8 mouse cellular contexts compared by ENCODE assay signal in the genomic region with DNA sequence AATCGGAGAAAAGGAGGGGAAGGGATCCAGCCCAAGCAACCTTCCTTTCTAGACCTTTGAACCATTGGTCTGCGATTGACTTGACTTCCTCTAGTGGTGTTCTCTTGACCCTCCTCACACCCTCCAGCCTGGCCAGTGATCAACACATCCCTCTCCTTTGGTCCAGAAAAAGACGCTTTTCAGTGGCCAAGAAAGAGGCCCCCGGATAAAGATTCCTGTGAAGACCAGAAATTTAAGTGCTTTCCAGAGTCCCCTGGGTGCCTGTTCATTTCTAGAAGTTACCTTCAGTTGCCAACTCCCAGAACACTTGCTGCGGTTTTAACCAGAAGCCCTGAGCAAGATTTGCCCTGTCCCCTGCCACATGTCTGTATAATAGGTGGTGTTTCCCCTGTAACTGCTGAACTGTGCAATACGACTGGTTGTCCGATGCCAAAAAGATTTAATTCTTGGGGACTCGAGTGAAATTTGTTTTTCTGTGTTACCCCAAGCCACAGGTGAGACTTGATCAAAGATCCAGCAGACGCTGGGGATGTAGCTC. TPM values are rescaled to one million over a fixed set of nuclear protein-coding genes. Genes with fewer than 3 reads are reported as not detected.
A peak's percentile ranks its signal among the peaks of the same experiment; 100 is the strongest.
DNase-seq lines count a peak whose midpoint lies in the region; ATAC-seq and TF ChIP-seq lines count a peak whose summit lies in the region.
"Not testable (repeated sequence)": the region's sequence is repeated elsewhere in the genome, so short reads cannot be mapped to it uniquely, and the experiment has no call there.

TSS of gene Bud23 (minus strand) at position 51 of the 538 bp plus-strand sequence.

- in situ Hi-C loops in ES-E14 (cut with MboI; ENCODE audit: low sequenced_read_pairs in 2 of 2, unreplicated experiment in 2 of 2) = not testable (repeated sequence)

- not testable (repeated sequence) for H3K4me1 ChIP-seq in ES-E14 (ENCODE audit: control insufficient read depth in 2 of 2, insufficient read depth in 2 of 2, low read length in 2 of 2, poor library complexity in 1 of 2); kidney, adult 2 months (ENCODE audit: control insufficient read depth, insufficient read depth, low read length)
- H3K4me1 ChIP-seq in embryonic facial prominence, embryonic 10.5 days = peaks cover 24% of the 10 kb centered on the region

- not testable (repeated sequence) for DNase-seq in ES-E14 (ENCODE audit: low read depth, low spot score); embryonic facial prominence, embryonic 10.5 days (ENCODE audit: low spot score); gastrocnemius, adult 8-10 months (ENCODE audit: low spot score in 2 of 2); heart, postnatal 10 days; left cerebral cortex, postnatal 4 days
- DNase-seq in kidney, adult 2 months = peak; percentile 26

- 79% methylated on average over 9 of the region's 9 CpGs for WGBS in embryonic facial prominence, embryonic 10.5 days
- WGBS in kidney, adult 2 months = 57% methylated on average over 9 of the region's 9 CpGs
- 77% methylated on average over 7 of the region's 9 CpGs for WGBS in macrophage (ENCODE audit: missing documents)

- H3K27me3 ChIP-seq in embryonic facial prominence, embryonic 10.5 days (replicated peaks; ENCODE audit: low read depth, poor library complexity, severe bottlenecking); kidney, adult 2 months (replicated peaks; ENCODE audit: control insufficient read depth, insufficient read depth, low read length): not testable (repeated sequence)

- TF ChIP-seq CTCF in kidney, adult 2 months (conservative IDR thresholded peaks at IDR 0.05; ENCODE audit: insufficient read depth, insufficient read length, low read depth, low read length) = not testable (repeated sequence)

- ATAC-seq in neutrophil, adult 5-6 weeks (ENCODE audit: extremely low read depth, insufficient number of reproducible peaks, low FRiP score, poor library complexity, severe bottlenecking) = not testable (repeated sequence)

- H3K4me3 ChIP-seq in ES-E14 (ENCODE audit: insufficient read depth in 1 of 2, low read depth in 1 of 2, low read length in 2 of 2, poor library complexity in 1 of 2, severe bottlenecking in 1 of 2) (peak within 1 kb of the TSS; percentile 90 to 99), macrophage (ENCODE audit: inconsistent target) (peak within 1 kb of the TSS; percentile 92)
- H3K4me3 ChIP-seq in embryonic facial prominence, embryonic 10.5 days = peak within 1 kb of the TSS; percentile 85
- H3K4me3 ChIP-seq in kidney, adult 2 months (ENCODE audit: insufficient read depth, low read depth, low read length) = peak within 1 kb of the TSS; percentile 96

- not testable (repeated sequence) for TF ChIP-seq POLR2A in kidney, adult 2 months (IDR thresholded peaks at IDR 0.05; ENCODE audit: low read depth, low read length)

- H3K9me3 ChIP-seq in ES-E14 (ENCODE audit: control insufficient read depth, insufficient read depth, low read depth, low read length); embryonic facial prominence, embryonic 10.5 days: not testable (repeated sequence)

- not testable (repeated sequence) for H3K27ac ChIP-seq in ES-E14 (ENCODE audit: insufficient read depth, low read depth, low read length, poor library complexity, severe bottlenecking); macrophage
- H3K27ac ChIP-seq in embryonic facial prominence, embryonic 10.5 days (replicated peaks) = peak within 1 kb of the TSS; percentile 84
- H3K27ac ChIP-seq in kidney, adult 2 months (ENCODE audit: insufficient read depth, low read depth, low read length) = peak within 1 kb of the TSS; percentile 81

- H3K9ac ChIP-seq in ES-E14 (ENCODE audit: insufficient read depth, low read depth, low read length, poor library complexity, severe bottlenecking) = peak within 1 kb of the TSS; percentile 80

- not testable (repeated sequence) for H3K36me3 ChIP-seq in ES-E14 (ENCODE audit: control insufficient read depth, insufficient read depth, low read length, poor library complexity, severe bottlenecking); kidney, adult 2 months (ENCODE audit: control insufficient read depth, insufficient read depth, low read length); macrophage (ENCODE audit: inconsistent target)
- peaks cover 58% of the 10 kb centered on the region for H3K36me3 ChIP-seq in embryonic facial prominence, embryonic 10.5 days (replicated peaks)

- peaks cover 23% of the 10 kb centered on the region; the same call in 1 of the 2 replicates for H3K79me2 ChIP-seq in macrophage (ENCODE audit: inconsistent target)

- intact Hi-C loops in heart, postnatal 10 days (cut with DNase I) = loop anchor here (2.0 kb wide), 1 partner anchor 50 kb away; no protein-coding TSS in a partner anchor
- intact Hi-C loops in left cerebral cortex, postnatal 4 days (cut with DNase I) = not testable (repeated sequence)

RNA-seq across cellular contexts. Expression of gene Bud23, which starts in this region (rescaled TPM):
- total RNA-seq in ES-E14 (2012; rRNA removed) = 110 and 112 TPM in 2 replicates
- 190 and 194 TPM in 2 replicates for polyA plus RNA-seq in embryonic facial prominence, embryonic 10.5 days (2016; fragmentation: Nextera tagmentation; extraction: Ambion mirVana)
- total RNA-seq in gastrocnemius, adult 8-10 months (2022) = 10 to 100 TPM; 25.7 to 36.4 (median 29.8) TPM
- total RNA-seq in heart, postnatal 10 days (2021) = 10 to 100 TPM; 23.7 to 27.6 TPM
- 50.4 and 50.7 TPM in 2 replicates for polyA plus RNA-seq in kidney, adult 2 months (2012; rRNA removed)
- 10 to 100 TPM; 51.7 to 52.1 TPM for total RNA-seq in left cerebral cortex, postnatal 4 days (2021)
- 100 to 1,000 TPM in 18 of 26 experiments, 10 to 100 TPM in 8; 57.5 to 179 (median 125) TPM for total RNA-seq in macrophage (2018; cell fraction: chromatin; rRNA removed)
- 10 to 100 TPM; 15.9 to 30.2 (median 24.7) TPM for total RNA-seq in macrophage (2018; cell fraction: cytosol; rRNA removed)
- 100 to 1,000 TPM in 1 of 26 experiments, 10 to 100 TPM in 25; 18.2 to 137 (median 54.9) TPM for total RNA-seq in macrophage (2018; cell fraction: nucleus; rRNA removed)
- polyA plus RNA-seq in macrophage (2018) = 26.6 to 49.6 TPM (median 28.5 TPM) in 3 replicates
- total RNA-seq in neutrophil, adult 5-6 weeks (2017) = 67.6 and 68.1 TPM in 2 replicates
